Mouse (Mus musculus) left cerebral cortex, postnatal 36 days (tissue): ENCODE results near the gene Dhx9. TPM values are rescaled to one million over a fixed set of nuclear protein-coding genes. Genes with fewer than 3 reads are reported as not detected.
A peak's percentile ranks its signal among the peaks of the same experiment; 100 is the strongest.
"Not testable (repeated sequence)": the region's sequence is repeated elsewhere in the genome, so short reads cannot be mapped to it uniquely, and the experiment has no call there.

ENCODE experiments used
- DNase-seq, 2 experiments: peaks; one replicate each; pipeline ENCODE4 v3.0.0; 2021 to 2022; ENCODE audit warnings: low spot score in 2 of 2, mixed read lengths in 1 of 2
- intact Hi-C: fragments of 180-260 bp; cut with DNase I; formaldehyde crosslinking; loops from one replicate; pipeline ENCODE4 v1.15.1; 2025
- total RNA-seq, 2 experiments: library from RNA; stranded (reverse); gene quantifications; 2 replicates each; pipeline ENCODE4 v1.2.3; 2021

Dhx9 gene
- total RNA-seq, 2 experiments from 2014 or later = 88.2 to 108 TPM

- DNase-seq = peak in 1 of 2 experiments; percentile 46
- intact Hi-C loops = no loop called here
Measured at GRCm38 (mm10) chr1:153486767-153487499, 527 bp downstream of the Dhx9 start.

- intact Hi-C loops, DNase-seq: not testable (repeated sequence)
Measured at GRCm38 (mm10) chr1:153486120-153486519, 1.3 kb downstream of the Dhx9 start.

GRCm38 (mm10) chr1:153485201-153485796 is 2.2 kb downstream of the Dhx9 start:
- DNase-seq = no peak
- intact Hi-C loops = no loop called here

GRCm38 (mm10) chr1:153481025-153481412 is 6.4 kb downstream of the Dhx9 start:
- no peak for DNase-seq
- intact Hi-C loops = no loop called here

- intact Hi-C loops = no loop called here
Measured at GRCm38 (mm10) chr1:153480386-153481024, 7.0 kb downstream of the Dhx9 start.

GRCm38 (mm10) chr1:153479296-153479695 is 8.2 kb downstream of the Dhx9 start:
- DNase-seq = no peak
- intact Hi-C loops = no loop called here

More at GRCm38 (mm10) chr1:153480386-153481024, 7.0 kb downstream of the Dhx9 start:
- DNase-seq = peak; percentile 38 to 56

GRCm38 (mm10) chr1:153461796-153462195 is 25.7 kb downstream of the Dhx9 start:
- no peak for DNase-seq
- intact Hi-C loops = loop anchor here (10.0 kb wide), 1 partner anchor 607 kb away; no protein-coding TSS in a partner anchor

- no peak for DNase-seq
- intact Hi-C loops = no loop called here
Measured at GRCm38 (mm10) chr1:153456137-153456536, 31.3 kb downstream of the Dhx9 start.

- no peak for DNase-seq
- intact Hi-C loops = no loop called here
Measured at GRCm38 (mm10) chr1:153453146-153453642, 34.3 kb downstream of the Dhx9 start.

GRCm38 (mm10) chr1:153451237-153452154 is 36.0 kb downstream of the Dhx9 start:
- DNase-seq = peak; percentile 26 to 35
- intact Hi-C loops = no loop called here

GRCm38 (mm10) chr1:153446120-153446831 is 41.2 kb downstream of the Dhx9 start:
- DNase-seq = no peak
- intact Hi-C loops = no loop called here

GRCm38 (mm10) chr1:153443632-153444031 is 43.8 kb downstream of the Dhx9 start:
- no peak for DNase-seq
- intact Hi-C loops = no loop called here

- no peak for DNase-seq
- intact Hi-C loops = no loop called here
Measured at GRCm38 (mm10) chr1:153443019-153443418, 44.4 kb downstream of the Dhx9 start.

GRCm38 (mm10) chr1:153441656-153442055 is 45.8 kb downstream of the Dhx9 start:
- DNase-seq = no peak
- intact Hi-C loops = no loop called here

- intact Hi-C loops = no loop called here
- no peak for DNase-seq
Measured at GRCm38 (mm10) chr1:153440752-153441151, 46.7 kb downstream of the Dhx9 start.

GRCm38 (mm10) chr1:153437536-153437935 is 49.9 kb downstream of the Dhx9 start:
- intact Hi-C loops = no loop called here
- no peak for DNase-seq

GRCm38 (mm10) chr1:153433851-153434589 is 53.4 kb downstream of the Dhx9 start:
- no peak for DNase-seq
- intact Hi-C loops = no loop called here

- intact Hi-C loops = no loop called here
- no peak for DNase-seq
Measured at GRCm38 (mm10) chr1:153432329-153432728, 55.1 kb downstream of the Dhx9 start.
